Mouse (Mus musculus): Measurements from ENCODE around the gene Tnrc6b.

GRCm38 (mm10) chr15:80774666-80775065, 63.6 kb downstream of the Tnrc6b start:
- TF ChIP-seq POLR2A (IDR thresholded peaks at IDR 0.05; ENCODE audit: insufficient read length, low read depth) (no peak), CEBPB (IDR thresholded peaks at IDR 0.05; ENCODE audit: insufficient read depth, poor library complexity, severe bottlenecking) (no peak), TCF3 (IDR thresholded peaks at IDR 0.05; ENCODE audit: insufficient read length, low read depth) (no peak), MYOD1 (IDR thresholded peaks at IDR 0.05; ENCODE audit: control insufficient read depth in 1 of 3, insufficient read length in 2 of 3, low read depth in 2 of 3) (no peak), USF1 (IDR thresholded peaks at IDR 0.05; ENCODE audit: low read depth) (no peak), E2F4 (IDR thresholded peaks at IDR 0.05; ENCODE audit: insufficient read depth) (no peak), TCF12 (IDR thresholded peaks at IDR 0.05; ENCODE audit: insufficient read depth, poor library complexity, severe bottlenecking) (no peak), MYOG (IDR thresholded peaks at IDR 0.05; ENCODE audit: control insufficient read depth in 1 of 3, insufficient read depth in 1 of 3, insufficient read length in 2 of 3, low read depth in 2 of 3) (no peak)
